Mouse (Mus musculus) intestine, postnatal 0 days (tissue): Measurements from ENCODE around the gene Rpl36a. TPM values are rescaled to one million over a fixed set of nuclear protein-coding genes. Genes with fewer than 3 reads are reported as not detected.
A peak's percentile ranks its signal among the peaks of the same experiment; 100 is the strongest.

Experiments used
- ATAC-seq: fragments of 200-750 bp; cut with Nextera tagmentation; 2 replicates; pipeline ENCODE4 v1.8.0; 2017; ENCODE audit warnings: mild to moderate bottlenecking, moderate TSS enrichment, moderate library complexity
- H3K27ac ChIP-seq: fragments of 300-500 bp; sonication (generic); 2 replicates; pipeline ENCODE4 v1.5.1; 2014; ENCODE audit warnings: mild to moderate bottlenecking, low read depth, low read length, moderate library complexity
- H3K27me3 ChIP-seq: fragments of 300-500 bp; sonication (generic); replicated peaks from 2 replicates; pipeline ENCODE4 v1.6.1; 2014; ENCODE audit warnings: low read length, mixed read lengths; ENCODE audit not compliant: control insufficient read depth, insufficient read depth
- H3K36me3 ChIP-seq: fragments of 300-500 bp; sonication (generic); 2 replicates; pipeline ENCODE4 v1.6.1; 2014; ENCODE audit warnings: mild to moderate bottlenecking, moderate library complexity; ENCODE audit not compliant: control insufficient read depth, insufficient read depth
- H3K4me1 ChIP-seq: fragments of 300-500 bp; sonication (generic); replicated peaks from 2 replicates; pipeline ENCODE4 v1.6.1; 2014; ENCODE audit warnings: antibody characterized with exemption, low read length, mixed read lengths; ENCODE audit not compliant: control insufficient read depth, insufficient read depth
- H3K4me2 ChIP-seq: fragments of 300-500 bp; sonication (generic); replicated peaks from 2 replicates; pipeline ENCODE4 v1.6.1; 2014; ENCODE audit warnings: low read depth, mild to moderate bottlenecking, moderate library complexity
- H3K4me3 ChIP-seq: fragments of 300-500 bp; sonication (generic); 2 replicates; pipeline ENCODE4 v1.5.1; 2014; ENCODE audit warnings: low read depth, low read length
- H3K9ac ChIP-seq: fragments of 300-500 bp; sonication (generic); 2 replicates; pipeline ENCODE4 v1.6.1; 2014; ENCODE audit warnings: mild to moderate bottlenecking, low read depth, low read length
- H3K9me3 ChIP-seq: fragments of 300-500 bp; sonication (generic); 2 replicates; pipeline ENCODE4 v1.6.1; 2016; ENCODE audit warnings: mixed run types; ENCODE audit not compliant: control insufficient read depth
- CTCF ChIP-seq: sonication (generic); IDR thresholded peaks from 2 replicates; pipeline ENCODE4 v1.5.1; 2016; ENCODE audit warnings: low read depth, mild to moderate bottlenecking, control low read depth, antibody characterized with exemption, moderate library complexity
- WGBS: fragments of 180-500 bp; shearing (Covaris S2); extraction: QIAGEN DNeasy Blood & Tissue Kit; methylation state at CpG from one replicate; pipeline ENCODE4 v1.1.7; 2014; 5-methylcytosine and 5-hydroxymethylcytosine counted together
- polyA plus RNA-seq: library from polyadenylated mRNA; unstranded; fragments of >200 nt; fragmentation: Nextera tagmentation; extraction: Ambion mirVana; gene quantifications from 2 replicates; pipeline ENCODE4 v1.2.1, GENCODE M21; 2015

Gene Rpl36a
- polyA plus RNA-seq, 1 experiment from 2014 or later, result 308 TPM

- H3K9ac ChIP-seq, result no peak overlapping the region
- H3K4me1 ChIP-seq, result no peaks in the 10 kb centered on the region
- no peak overlapping the region for H3K27ac ChIP-seq
- H3K4me3 ChIP-seq, result no peak overlapping the region
- no peaks in the 10 kb centered on the region for H3K9me3 ChIP-seq
- H3K4me2 ChIP-seq, result no peak overlapping the region
- H3K36me3 ChIP-seq, result no peaks in the 10 kb centered on the region
- ATAC-seq, result no peak
- TF ChIP-seq CTCF, result no peak
- H3K27me3 ChIP-seq, result no peaks in the 10 kb centered on the region
- WGBS, result 80% methylated on average over 14 of the region's 14 CpGs
Measured at GRCm38 (mm10) chrX:134580528-134581305, 4.7 kb upstream of the Rpl36a start.

- Histone ChIP-seq H3K9me3 (no peaks in the 10 kb centered on the region), H3K9ac (no peak overlapping the region), H3K4me1 (no peaks in the 10 kb centered on the region), H3K27ac (no peak overlapping the region), H3K4me3 (no peak overlapping the region), H3K36me3 (no peaks in the 10 kb centered on the region), H3K4me2 (no peak overlapping the region), H3K27me3 (no peaks in the 10 kb centered on the region)
- TF ChIP-seq CTCF, result no peak
- ATAC-seq, result no peak
- WGBS, result 80% methylated on average over 11 of the region's 11 CpGs
Measured at GRCm38 (mm10) chrX:134582270-134582669, 3.2 kb upstream of the Rpl36a start.

GRCm38 (mm10) chrX:134582888-134583669 is 2.4 kb upstream of the Rpl36a start, which contains the start of gene Btk:
Gene Btk (minus strand): TSS chrX:134583570.
- no peak within 1 kb of the TSS for H3K4me3 ChIP-seq
- 81% methylated on average over 11 of the region's 11 CpGs for WGBS
- no peak within 1 kb of the TSS for H3K27ac ChIP-seq
- no peaks in the 10 kb centered on the region for H3K4me1 ChIP-seq
- no peaks in the 10 kb centered on the region; the same call in 1 of the 2 replicates for H3K36me3 ChIP-seq
- no peak within 1 kb of the TSS for H3K4me2 ChIP-seq
- no peaks in the 10 kb centered on the region for H3K27me3 ChIP-seq
- no peak for ATAC-seq
- no peak within 1 kb of the TSS for H3K9ac ChIP-seq
- no peak for TF ChIP-seq CTCF
- no peaks in the 10 kb centered on the region for H3K9me3 ChIP-seq

- Histone ChIP-seq H3K9me3 (no peaks in the 10 kb centered on the region), H3K36me3 (no peaks in the 10 kb centered on the region; the same call in 1 of the 2 replicates), H3K4me1 (no peaks in the 10 kb centered on the region), H3K4me3 (peak overlapping the region; percentile 42), H3K27ac (0 out of 2 replicates have a peak overlapping the region, but pooled peaks have one; percentile 64), H3K4me2 (peak overlapping the region; percentile 65), H3K27me3 (no peaks in the 10 kb centered on the region), H3K9ac (peak overlapping the region; percentile 58)
- whole genome bisulfite sequencing, result 31% methylated on average over 8 of the region's 8 CpGs
- TF ChIP-seq CTCF, result no peak
- ATAC-seq, result no peak
Measured at GRCm38 (mm10) chrX:134586447-134586846, 993 bp downstream of the Rpl36a start.

GRCm38 (mm10) chrX:134588261-134588660 is 2.8 kb downstream of the Rpl36a start:
- ATAC-seq, result no peak
- no peaks in the 10 kb centered on the region; the same call in 1 of the 2 replicates for H3K36me3 ChIP-seq
- no peaks in the 10 kb centered on the region for H3K27me3 ChIP-seq
- no peaks in the 10 kb centered on the region for H3K4me1 ChIP-seq
- H3K27ac ChIP-seq, result no peak overlapping the region
- H3K9ac ChIP-seq, result no peak overlapping the region
- H3K4me3 ChIP-seq, result no peak overlapping the region
- 75% methylated on average over 4 of the region's 4 CpGs for WGBS
- no peaks in the 10 kb centered on the region for H3K9me3 ChIP-seq
- no peak overlapping the region for H3K4me2 ChIP-seq
- no peak for TF ChIP-seq CTCF

- Histone ChIP-seq H3K36me3 (no peaks in the 10 kb centered on the region; the same call in 1 of the 2 replicates), H3K27me3 (no peaks in the 10 kb centered on the region), H3K27ac (no peak overlapping the region), H3K4me2 (no peak overlapping the region), H3K9me3 (no peaks in the 10 kb centered on the region), H3K4me1 (no peaks in the 10 kb centered on the region), H3K9ac (no peak overlapping the region), H3K4me3 (no peak overlapping the region)
- ATAC-seq, result no peak
- TF ChIP-seq CTCF, result no peak
- WGBS, result 81% methylated on average over 3 of the region's 3 CpGs
Measured at GRCm38 (mm10) chrX:134588997-134589396, 3.5 kb downstream of the Rpl36a start.
